Mouse (Mus musculus) brain, embryonic 14.5 days (tissue): ENCODE data around the gene Kif18b.

ENCODE experiments used
- CTCF ChIP-seq: fragments of 200-500 bp; IDR thresholded peaks from 2 replicates; pipeline ENCODE4 v1.5.1; 2012; ENCODE audit warnings: inconsistent platforms, mild to moderate bottlenecking, moderate library complexity, borderline replicate concordance; ENCODE audit not compliant: insufficient read depth, insufficient read length; ENCODE audit errors: extremely low read depth
- POLR2A ChIP-seq: fragments of 200-500 bp; IDR thresholded peaks from 2 replicates; pipeline ENCODE4 v1.6.1; 2012; ENCODE audit warnings: mild to moderate bottlenecking, inconsistent platforms, borderline replicate concordance; ENCODE audit not compliant: poor library complexity, insufficient read depth, insufficient read length, severe bottlenecking; ENCODE audit errors: extremely low read depth

DNA sequence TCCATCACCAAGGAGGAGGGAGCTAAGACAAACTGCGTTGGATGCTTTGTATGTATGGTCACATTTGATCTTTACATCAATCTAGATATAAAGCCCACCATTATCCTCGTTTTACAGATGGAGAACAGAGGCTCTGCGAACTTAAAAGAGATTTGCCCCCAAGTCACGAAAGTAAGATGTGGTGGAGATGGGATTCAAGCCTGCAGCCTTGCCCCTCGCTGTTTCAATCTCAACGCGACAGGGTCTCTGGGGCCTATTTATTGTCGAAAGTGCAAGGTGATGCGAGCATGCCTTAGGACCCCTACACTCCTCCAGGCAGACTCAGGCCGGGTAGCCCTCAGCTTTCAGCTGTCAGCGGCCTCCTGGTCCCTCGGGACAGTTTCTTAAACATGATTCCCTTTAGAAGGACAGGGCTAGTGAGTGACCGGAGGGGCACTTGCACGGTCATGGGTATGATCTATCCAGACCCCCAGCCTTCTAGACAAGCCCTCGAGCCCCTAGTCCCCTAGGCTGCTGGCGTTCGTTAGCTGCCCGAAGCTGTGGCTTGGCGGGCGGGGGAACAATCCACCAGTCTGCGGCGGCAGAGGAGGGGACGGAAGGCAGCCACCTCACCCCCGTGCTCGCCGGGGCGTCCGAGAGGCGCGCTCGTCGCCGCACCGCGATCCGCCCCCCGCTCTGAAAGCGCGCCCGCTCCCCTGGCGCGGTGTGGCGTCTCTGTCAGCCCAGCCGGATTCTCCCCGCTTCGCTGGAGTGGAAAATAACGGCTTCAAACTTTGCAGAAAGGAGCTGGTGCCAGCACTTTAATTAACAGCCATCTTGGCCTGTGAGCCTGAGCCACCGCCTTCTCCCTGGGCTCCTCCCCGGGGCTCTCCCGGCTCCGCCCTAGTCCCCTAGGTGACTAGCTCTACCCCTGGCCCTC lies 23.4 kb upstream of the Kif18b start:
- no peak for TF ChIP-seq CTCF
- no peak for TF ChIP-seq POLR2A
